Mouse (Mus musculus) splenic B cell, adult 2 months (primary cell): Measurements from ENCODE around the gene Cel.

Source experiments
- DNase-seq: peaks from one replicate; pipeline ENCODE4 v3.0.0-alpha.2; 2011; ENCODE audit warnings: low read depth, low spot score
- H3K27me3 ChIP-seq: 2 replicates; pipeline ENCODE4 v1.6.1; 2012; ENCODE audit warnings: mild to moderate bottlenecking, low read length, moderate library complexity, mixed read lengths; ENCODE audit not compliant: control insufficient read depth, poor library complexity, insufficient read depth, severe bottlenecking
- H3K36me3 ChIP-seq: 2 replicates; pipeline ENCODE4 v1.6.1; 2012; ENCODE audit warnings: mild to moderate bottlenecking, low read length, moderate library complexity, mixed read lengths; ENCODE audit not compliant: control insufficient read depth, poor library complexity, insufficient read depth, severe bottlenecking

The Cel gene

GRCm38 (mm10) chr2:28536766-28537633 is 26.2 kb downstream of the Cel start:
- H3K36me3 ChIP-seq: no peaks in the 10 kb centered on the region
- no peak for DNase-seq
- H3K27me3 ChIP-seq: no peaks in the 10 kb centered on the region

- DNase-seq: no peak
- Histone ChIP-seq H3K27me3 (no peaks in the 10 kb centered on the region), H3K36me3 (no peaks in the 10 kb centered on the region)
These were observed 27.0 kb downstream of the Cel start for GRCm38 (mm10) chr2:28536166-28536565.

GRCm38 (mm10) chr2:28535650-28536049 is 27.6 kb downstream of the Cel start:
- DNase-seq: no peak
- H3K27me3 ChIP-seq: no peaks in the 10 kb centered on the region
- H3K36me3 ChIP-seq: no peaks in the 10 kb centered on the region

DNA sequence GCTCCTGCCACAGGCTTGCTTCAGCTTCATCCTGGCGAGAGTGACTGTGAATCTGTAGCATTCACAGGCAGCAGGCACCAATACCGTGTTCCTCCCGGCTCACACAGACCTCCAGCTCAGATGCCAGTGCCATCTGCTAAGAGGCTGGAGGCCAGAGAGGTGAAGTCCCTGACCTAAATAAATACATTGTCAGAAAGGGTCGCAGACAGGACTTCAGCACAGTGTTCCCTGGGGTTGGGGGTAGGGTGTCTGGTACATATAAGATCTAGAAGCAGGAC is 28.0 kb downstream of the Cel start:
- no peak for DNase-seq
- Histone ChIP-seq H3K36me3 (no peaks in the 10 kb centered on the region), H3K27me3 (no peaks in the 10 kb centered on the region)

DNA sequence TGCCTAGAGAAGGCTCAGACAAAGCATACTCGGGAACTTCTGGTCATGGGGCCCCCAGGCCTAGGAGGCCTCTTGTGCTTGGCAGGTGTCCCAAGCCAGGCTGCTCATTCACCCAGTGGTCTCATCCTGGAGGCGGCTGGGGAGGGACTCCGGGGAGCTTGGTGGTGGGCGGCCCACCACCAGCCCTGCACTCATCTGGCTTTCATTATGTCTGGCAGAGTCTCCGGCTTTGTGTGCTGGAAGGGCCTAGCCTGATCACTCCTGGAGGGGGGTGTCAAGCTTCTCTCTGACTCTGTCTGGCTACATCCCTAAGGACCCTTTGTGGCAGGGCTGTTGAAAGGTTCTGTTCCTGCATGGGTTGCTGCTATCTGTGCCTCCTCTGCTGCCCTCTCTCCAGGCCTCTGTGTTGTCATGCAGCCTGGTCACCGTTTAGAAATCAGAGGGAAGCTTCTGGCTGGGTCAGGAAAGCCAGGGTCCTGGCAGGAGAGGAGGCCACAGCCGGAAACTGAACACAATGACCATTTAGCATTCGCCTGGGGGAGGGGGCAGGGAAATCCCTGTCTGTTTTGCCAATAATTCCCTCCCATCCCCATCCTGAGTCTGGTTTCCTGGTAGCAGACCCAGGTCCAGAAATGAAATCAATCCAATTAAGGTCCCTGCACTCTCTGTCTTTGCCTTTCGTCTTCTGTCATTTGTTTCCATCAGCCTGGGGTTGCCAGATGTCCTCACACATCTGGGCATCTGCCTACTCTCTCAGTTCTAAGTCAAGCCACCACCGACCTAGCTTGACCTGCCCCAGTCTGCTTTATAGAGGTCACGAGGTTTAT is 28.6 kb downstream of the Cel start:
- Histone ChIP-seq H3K27me3 (no peaks in the 10 kb centered on the region), H3K36me3 (no peaks in the 10 kb centered on the region)
- no peak for DNase-seq

DNA sequence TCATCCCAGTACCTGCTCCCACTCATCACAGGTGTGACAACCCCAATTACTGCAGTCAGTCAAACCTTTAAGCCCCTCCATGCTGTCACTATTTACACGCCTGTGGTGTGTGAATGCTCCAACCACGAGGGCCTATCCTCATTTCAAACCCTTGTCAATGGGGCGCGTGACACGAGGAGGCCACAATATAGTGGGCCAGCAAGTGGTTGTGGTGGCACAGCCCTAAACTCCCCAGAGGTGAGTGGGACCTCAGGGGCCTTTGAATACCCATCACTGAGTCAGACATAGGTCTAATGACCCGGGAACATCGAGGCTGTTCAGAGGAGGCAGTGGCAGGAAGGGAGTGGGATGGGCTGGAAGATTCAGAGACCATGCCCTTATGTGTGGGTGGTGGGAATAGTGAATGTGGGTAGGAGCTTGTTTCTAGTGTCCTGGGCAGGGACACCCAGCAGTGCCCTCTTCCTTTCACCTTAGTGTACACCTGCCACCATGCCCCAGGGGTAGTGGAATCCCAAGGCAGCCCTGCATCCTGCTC is 29.2 kb downstream of the Cel start:
- Histone ChIP-seq H3K27me3 (no peaks in the 10 kb centered on the region), H3K36me3 (no peaks in the 10 kb centered on the region)
- no peak for DNase-seq

DNA sequence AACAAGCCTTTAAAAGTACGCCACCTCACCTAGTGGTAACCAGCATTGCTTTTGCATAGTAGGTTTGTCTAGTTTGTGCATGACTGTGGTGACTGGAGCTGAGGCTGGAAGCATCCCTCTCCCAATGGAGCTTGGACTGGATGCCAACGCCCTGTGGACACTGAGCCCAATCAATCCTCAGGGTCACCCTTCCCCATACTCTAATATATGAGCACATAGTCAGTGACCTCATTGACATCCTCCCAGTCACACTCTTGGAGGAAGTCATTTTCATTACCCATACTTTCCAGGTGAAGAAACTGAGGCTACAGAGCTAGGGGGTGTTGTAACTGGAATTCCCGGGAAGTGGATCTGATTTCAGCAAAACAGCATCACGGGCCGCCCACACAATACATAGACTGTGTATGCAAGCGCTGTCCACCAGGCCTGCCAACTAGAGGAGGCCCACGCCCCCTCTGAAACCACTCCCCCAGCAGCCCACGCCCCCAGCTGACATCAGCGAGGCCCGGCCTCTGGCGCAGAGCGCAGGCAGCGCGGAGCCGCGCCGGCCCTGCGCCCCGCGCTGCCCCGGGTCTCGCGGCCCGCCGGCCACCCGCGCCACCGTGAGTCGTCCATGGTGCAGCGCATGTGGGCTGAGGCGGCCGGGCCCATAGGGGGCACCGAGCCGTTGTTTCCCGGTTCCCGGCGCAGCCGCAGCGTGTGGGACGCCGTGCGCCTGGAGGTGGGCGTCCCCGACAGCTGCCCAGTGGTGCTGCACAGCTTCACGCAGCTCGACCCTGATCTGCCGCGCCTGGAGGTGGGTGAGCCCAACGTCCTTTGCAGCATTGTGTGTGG is 30.0 kb downstream of the Cel start:
- Histone ChIP-seq H3K27me3 (no peaks in the 10 kb centered on the region), H3K36me3 (no peaks in the 10 kb centered on the region)
- peak; percentile 90 for DNase-seq

- Histone ChIP-seq H3K27me3 (no peaks in the 10 kb centered on the region), H3K36me3 (no peaks in the 10 kb centered on the region)
- DNase-seq: no peak
These were observed 32.9 kb downstream of the Cel start for GRCm38 (mm10) chr2:28530311-28530710.

DNA sequence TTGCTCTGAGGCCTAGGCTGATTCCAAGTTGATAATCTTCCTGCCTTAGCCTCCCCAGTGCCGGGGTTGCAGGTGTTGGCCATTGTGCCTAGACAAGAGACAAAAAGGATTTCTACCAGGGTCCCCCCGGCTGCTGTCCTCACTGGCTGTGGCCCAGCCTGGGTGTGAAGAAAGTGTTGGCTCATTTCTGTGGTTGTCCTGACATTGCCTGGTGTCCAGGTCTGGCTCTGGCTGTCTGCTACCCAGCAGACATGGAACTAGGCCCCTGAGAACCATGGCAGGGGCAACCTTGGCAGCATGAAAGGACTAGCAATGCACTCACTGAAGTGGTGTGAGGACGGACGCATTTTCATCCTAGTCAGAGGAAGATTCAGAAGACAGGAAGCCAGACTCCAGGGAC is 33.3 kb downstream of the Cel start:
- no peak for DNase-seq
- no peaks in the 10 kb centered on the region for H3K36me3 ChIP-seq
- no peaks in the 10 kb centered on the region for H3K27me3 ChIP-seq

DNA sequence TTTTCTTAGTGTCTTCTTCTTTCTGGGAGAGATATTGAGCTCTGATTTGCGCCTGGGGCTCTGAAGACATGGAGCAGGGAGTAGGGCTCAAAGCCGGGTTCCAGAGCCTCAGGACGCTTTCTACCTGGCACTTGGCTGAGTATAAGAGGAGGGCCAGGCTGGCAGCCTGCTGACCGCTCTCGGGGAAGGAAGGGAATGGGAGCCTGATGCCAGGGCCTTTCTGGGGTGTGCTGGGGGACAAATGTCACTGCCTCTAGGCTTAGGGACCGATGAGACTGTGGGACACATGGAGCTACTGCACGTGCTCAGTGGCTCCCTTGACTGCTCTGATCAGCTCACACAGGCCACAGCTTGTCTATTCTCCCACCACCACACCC is 34.9 kb downstream of the Cel start:
- Histone ChIP-seq H3K27me3 (no peaks in the 10 kb centered on the region), H3K36me3 (no peaks in the 10 kb centered on the region)
- no peak for DNase-seq

DNA sequence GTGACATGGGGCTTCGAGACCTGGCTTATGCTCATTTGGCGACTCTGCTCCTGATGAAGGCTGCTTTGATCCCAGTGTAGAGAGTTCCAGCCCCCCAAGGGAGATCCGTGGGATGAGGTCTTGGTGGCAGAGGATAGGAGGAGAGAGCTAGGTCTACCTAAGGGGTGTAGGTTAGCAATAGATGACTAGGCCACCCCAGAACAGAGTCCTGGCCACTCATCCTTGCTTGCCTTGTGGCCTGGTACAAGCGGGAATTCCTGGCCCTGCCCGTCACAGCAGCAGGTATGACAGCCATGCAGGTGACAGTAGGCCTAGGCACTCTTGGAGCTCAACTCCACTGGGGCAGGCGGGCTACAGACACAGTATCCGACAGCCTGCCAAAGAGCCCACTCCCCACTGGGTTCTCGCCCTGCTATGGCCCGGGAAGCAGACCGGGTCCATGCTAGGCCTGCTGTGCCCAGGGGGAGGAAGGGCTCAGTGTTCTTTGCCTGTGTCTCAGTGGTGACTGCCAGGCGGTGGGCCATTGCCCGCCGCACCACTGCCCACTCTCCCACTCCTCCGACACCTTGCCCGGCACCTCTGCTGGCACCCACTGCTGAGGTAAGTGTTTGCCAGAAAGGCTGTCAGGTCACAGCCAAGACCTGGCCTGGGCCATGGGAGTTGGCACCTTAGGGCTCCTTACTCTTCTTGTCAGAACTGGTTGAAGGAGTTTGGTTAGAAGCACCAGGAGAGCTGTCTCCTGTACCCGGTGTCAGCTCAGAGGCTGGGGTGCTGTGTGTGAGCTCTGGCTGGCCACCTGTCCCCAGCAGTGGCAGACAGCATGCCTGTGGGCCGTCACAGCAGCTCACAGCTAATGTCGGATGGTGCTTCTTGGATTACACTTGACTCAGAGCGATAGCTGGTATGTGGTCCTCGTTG is 35.5 kb downstream of the Cel start:
- Histone ChIP-seq H3K36me3 (no peaks in the 10 kb centered on the region), H3K27me3 (no peaks in the 10 kb centered on the region)
- no peak for DNase-seq

DNA sequence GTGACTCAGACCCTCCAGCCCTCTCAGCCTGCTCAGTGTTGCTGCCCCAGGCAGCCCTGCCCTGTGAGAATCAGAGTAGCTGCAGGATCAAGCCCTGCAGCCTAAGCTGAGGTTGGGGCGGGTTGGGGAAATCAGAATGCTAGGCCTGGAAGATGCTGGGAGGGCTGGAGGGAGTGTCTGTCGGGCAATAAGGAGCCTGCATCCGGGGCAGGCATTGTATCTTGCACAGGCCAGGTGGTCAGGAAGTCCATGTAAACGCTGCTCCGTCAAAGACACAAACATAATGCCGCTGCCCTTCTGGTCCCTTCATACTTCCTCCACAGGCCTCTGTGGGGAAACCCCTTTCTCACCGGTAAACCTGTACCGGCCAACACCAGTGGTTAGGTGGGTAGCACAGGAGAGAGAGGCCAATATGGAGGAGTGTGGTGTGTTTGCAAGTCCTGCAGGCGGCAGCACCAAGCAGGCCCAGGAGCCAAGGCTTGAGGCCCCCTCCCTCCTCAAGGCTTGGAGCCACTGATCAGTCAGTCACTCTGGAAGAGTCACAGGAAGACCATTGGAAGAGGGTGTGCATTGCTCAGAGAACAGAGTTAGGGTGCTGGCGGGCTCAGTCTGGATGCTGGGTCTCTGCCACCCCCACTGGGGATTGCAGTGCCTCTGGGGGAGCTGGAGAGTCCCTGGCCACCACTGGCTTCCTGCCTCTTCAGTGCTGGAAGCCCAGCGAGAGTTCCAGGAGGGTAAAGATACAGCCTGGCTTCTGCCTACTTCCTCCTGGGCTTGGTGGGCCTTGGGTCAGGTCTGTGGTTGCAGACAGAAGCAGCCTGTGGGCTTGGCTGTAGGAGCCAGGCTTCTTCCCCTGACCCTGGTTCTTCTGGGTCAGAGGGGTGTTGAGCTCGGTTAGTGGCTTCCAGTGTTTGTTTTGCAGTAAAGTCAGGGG is 37.0 kb downstream of the Cel start:
- peak; percentile 81 for DNase-seq
- H3K36me3 ChIP-seq: no peaks in the 10 kb centered on the region
- H3K27me3 ChIP-seq: no peaks in the 10 kb centered on the region

DNA sequence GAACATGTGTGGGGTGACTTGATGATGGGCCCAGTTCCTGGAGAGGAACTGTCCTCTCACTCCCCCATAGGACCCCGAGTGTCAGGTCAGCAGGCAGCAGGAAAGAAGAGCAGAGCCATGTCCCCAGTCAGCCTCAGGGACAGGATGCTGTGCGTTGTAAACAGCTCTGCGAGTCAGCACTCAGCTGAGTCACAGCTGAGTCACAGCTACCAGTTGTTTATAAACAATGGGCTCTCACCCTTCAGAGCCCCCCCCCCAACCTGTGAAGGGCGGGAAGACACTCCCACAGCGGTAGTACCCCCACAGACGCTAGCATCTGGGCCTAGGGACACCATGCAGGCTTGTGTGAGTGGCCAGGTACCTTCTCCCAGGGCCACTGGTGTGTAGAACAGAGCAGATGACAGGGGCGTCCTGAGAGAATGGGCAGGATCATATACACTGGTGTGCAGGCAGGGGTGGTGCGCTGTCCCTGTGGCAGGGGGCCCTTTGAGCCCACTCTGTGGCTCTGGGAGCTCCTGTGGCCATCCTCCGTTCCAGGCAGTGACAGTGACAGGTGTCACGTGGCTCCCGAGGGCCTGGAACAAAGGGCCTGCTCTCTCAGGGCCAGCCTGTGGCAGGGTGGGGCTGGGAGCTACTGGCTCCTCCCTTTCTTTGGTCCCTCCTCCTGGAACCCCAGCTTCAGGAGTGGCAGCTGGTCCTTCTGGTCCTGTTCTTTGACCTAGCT is 37.8 kb downstream of the Cel start:
- no peaks in the 10 kb centered on the region for H3K36me3 ChIP-seq
- no peaks in the 10 kb centered on the region for H3K27me3 ChIP-seq
- DNase-seq: no peak
